Mouse (Mus musculus): ENCODE results near the gene Cat.

DNA sequence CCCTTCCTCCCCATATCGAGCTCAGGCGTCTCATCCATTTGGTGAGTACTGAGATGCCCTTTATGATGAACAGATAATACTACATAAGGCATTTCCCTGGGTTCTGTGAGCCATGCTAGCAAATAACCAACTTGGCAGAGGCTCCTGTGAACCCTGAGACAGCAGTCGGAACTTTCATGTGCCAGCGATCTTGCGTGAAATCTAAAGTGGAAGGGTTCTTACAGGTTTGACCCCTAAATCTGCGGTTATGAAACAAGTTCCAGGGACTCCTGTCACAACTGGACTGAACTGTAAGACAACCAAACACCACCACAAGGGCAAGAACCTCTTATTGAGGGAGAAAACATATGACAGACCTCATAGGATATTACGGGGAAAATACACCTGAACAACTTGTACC, 29.2 kb downstream of the Cat start:
- TF ChIP-seq CTCF (IDR thresholded peaks at IDR 0.05; ENCODE audit: low read depth) = no peak
- no peak for TF ChIP-seq EP300 (optimal IDR thresholded peaks at IDR 0.05)
